Mouse (Mus musculus) liver, embryonic 13.5 days (tissue): ENCODE measurements at regions not wholly inside any gene's neighbourhood (a gene's known extent, or its start where the extent isn't known, plus 50 kb on each side); places are given as distances from the start of the nearest gene placed in this dataset.

ENCODE experiments used
- ATAC-seq: fragments of 200-750 bp; cut with Nextera tagmentation; 2 replicates; pipeline ENCODE4 v1.8.0; 2017; ENCODE audit warnings: low read depth, mild to moderate bottlenecking, moderate number of reproducible peaks, moderate library complexity
- DNase-seq: peaks from one replicate; pipeline ENCODE4 v3.0.0; 2022
- H3K27ac ChIP-seq: fragments of 300-500 bp; sonication (generic); 2 replicates; pipeline ENCODE4 v1.5.1; 2015; ENCODE audit warnings: moderate library complexity, mild to moderate bottlenecking, inconsistent platforms
- H3K27me3 ChIP-seq: fragments of 300-500 bp; sonication (generic); 2 replicates; pipeline ENCODE4 v1.6.1; 2015; ENCODE audit warnings: mild to moderate bottlenecking, inconsistent platforms
- H3K36me3 ChIP-seq: fragments of 300-500 bp; sonication (generic); 2 replicates; pipeline ENCODE4 v1.6.1; 2015; ENCODE audit warnings: mild to moderate bottlenecking, inconsistent platforms
- H3K4me1 ChIP-seq: fragments of 300-500 bp; sonication (generic); replicated peaks from 2 replicates; pipeline ENCODE4 v1.6.1; 2015; ENCODE audit warnings: inconsistent platforms
- H3K4me2 ChIP-seq: fragments of 300-500 bp; sonication (generic); 2 replicates; pipeline ENCODE4 v1.6.1; 2015; ENCODE audit warnings: inconsistent platforms, mild to moderate bottlenecking, moderate library complexity
- H3K4me3 ChIP-seq: fragments of 300-500 bp; sonication (generic); replicated peaks from 2 replicates; pipeline ENCODE4 v1.5.1; 2015; ENCODE audit warnings: mild to moderate bottlenecking, inconsistent platforms
- H3K9ac ChIP-seq: fragments of 300-500 bp; sonication (generic); 2 replicates; pipeline ENCODE4 v1.6.1; 2015; ENCODE audit warnings: mild to moderate bottlenecking, inconsistent platforms
- H3K9me3 ChIP-seq: fragments of 300-500 bp; sonication (generic); replicated peaks from 2 replicates; pipeline ENCODE4 v1.6.1; 2016; ENCODE audit warnings: inconsistent platforms
- WGBS: fragments of 180-500 bp; shearing (Covaris S2); methylation state at CpG from one replicate; pipeline ENCODE4 v1.1.7; 2015; ENCODE audit not compliant: insufficient replicate concordance; 5-methylcytosine and 5-hydroxymethylcytosine counted together

GRCm38 (mm10) chr3:21530862-21531261 lies 545.6 kb upstream of the Tbl1xr1 start:
- Histone ChIP-seq H3K4me2 (no peak overlapping the region), H3K4me1 (no peaks in the 10 kb centered on the region), H3K9ac (no peak overlapping the region), H3K9me3 (no peaks in the 10 kb centered on the region), H3K27ac (no peak overlapping the region), H3K27me3 (no peaks in the 10 kb centered on the region), H3K4me3 (no peak overlapping the region), H3K36me3 (no peaks in the 10 kb centered on the region)
- WGBS, result 19% methylated on average over 5 of the region's 5 CpGs
- no peak for ATAC-seq
- DNase-seq, result no peak

GRCm38 (mm10) chr3:21539138-21539537 lies 537.3 kb upstream of the Tbl1xr1 start:
- no peak overlapping the region for H3K4me3 ChIP-seq
- no peaks in the 10 kb centered on the region for H3K27me3 ChIP-seq
- WGBS, result 62% methylated on average over 2 of the region's 2 CpGs
- DNase-seq, result no peak
- H3K4me1 ChIP-seq, result no peaks in the 10 kb centered on the region
- no peaks in the 10 kb centered on the region for H3K9me3 ChIP-seq
- ATAC-seq, result no peak
- no peaks in the 10 kb centered on the region for H3K36me3 ChIP-seq
- no peak overlapping the region for H3K4me2 ChIP-seq
- H3K9ac ChIP-seq, result no peak overlapping the region
- H3K27ac ChIP-seq, result no peak overlapping the region

- Histone ChIP-seq H3K9me3 (no peaks in the 10 kb centered on the region), H3K36me3 (no peaks in the 10 kb centered on the region), H3K4me1 (no peaks in the 10 kb centered on the region), H3K27me3 (no peaks in the 10 kb centered on the region), H3K27ac (no peak overlapping the region), H3K4me2 (no peak overlapping the region), H3K4me3 (no peak overlapping the region), H3K9ac (no peak overlapping the region)
- WGBS, result 59% methylated on average over 2 of the region's 2 CpGs
- ATAC-seq (no peak), DNase-seq (no peak)
These were observed 532.0 kb upstream of the Tbl1xr1 start for GRCm38 (mm10) chr3:21544456-21544855.

- Histone ChIP-seq H3K9me3 (no peaks in the 10 kb centered on the region), H3K27ac (no peak overlapping the region), H3K9ac (no peak overlapping the region), H3K4me1 (no peaks in the 10 kb centered on the region), H3K4me3 (no peak overlapping the region), H3K36me3 (no peaks in the 10 kb centered on the region), H3K27me3 (no peaks in the 10 kb centered on the region), H3K4me2 (no peak overlapping the region)
- WGBS, result 57% methylated on average over 5 of the region's 5 CpGs
- DNase-seq (no peak), ATAC-seq (no peak)
These were observed 531.1 kb upstream of the Tbl1xr1 start for GRCm38 (mm10) chr3:21545156-21545893.

- Histone ChIP-seq H3K36me3 (no peaks in the 10 kb centered on the region), H3K4me2 (no peak overlapping the region), H3K9me3 (no peaks in the 10 kb centered on the region), H3K27me3 (no peaks in the 10 kb centered on the region), H3K9ac (no peak overlapping the region), H3K27ac (no peak overlapping the region), H3K4me3 (no peak overlapping the region), H3K4me1 (no peaks in the 10 kb centered on the region)
- 54% methylated on average over 2 of the region's 2 CpGs for WGBS
- ATAC-seq, result no peak
- DNase-seq, result no peak
These were observed 530.0 kb upstream of the Tbl1xr1 start for GRCm38 (mm10) chr3:21546411-21546810.

GRCm38 (mm10) chr3:21549671-21550070 lies 526.8 kb upstream of the Tbl1xr1 start:
- DNase-seq (no peak), ATAC-seq (no peak)
- no peaks in the 10 kb centered on the region for H3K27me3 ChIP-seq
- H3K9me3 ChIP-seq, result no peaks in the 10 kb centered on the region
- no peak overlapping the region for H3K4me3 ChIP-seq
- no peak overlapping the region for H3K4me2 ChIP-seq
- H3K4me1 ChIP-seq, result no peaks in the 10 kb centered on the region
- WGBS, result 39% methylated on average over 4 of the region's 4 CpGs
- H3K9ac ChIP-seq, result no peak overlapping the region
- H3K27ac ChIP-seq, result no peak overlapping the region
- no peaks in the 10 kb centered on the region for H3K36me3 ChIP-seq

- DNase-seq, result no peak
- ATAC-seq, result no peak
- WGBS, result 52% methylated on average over 3 of the region's 3 CpGs
- H3K36me3 ChIP-seq, result no peaks in the 10 kb centered on the region
- no peak overlapping the region for H3K4me3 ChIP-seq
- H3K4me2 ChIP-seq, result no peak overlapping the region
- no peaks in the 10 kb centered on the region for H3K9me3 ChIP-seq
- no peak overlapping the region for H3K9ac ChIP-seq
- H3K27me3 ChIP-seq, result no peaks in the 10 kb centered on the region
- no peak overlapping the region for H3K27ac ChIP-seq
- H3K4me1 ChIP-seq, result no peaks in the 10 kb centered on the region
These were observed 523.2 kb upstream of the Tbl1xr1 start for GRCm38 (mm10) chr3:21553159-21553758.

- Histone ChIP-seq H3K4me2 (no peak overlapping the region), H3K4me3 (no peak overlapping the region), H3K4me1 (no peaks in the 10 kb centered on the region), H3K9ac (no peak overlapping the region), H3K36me3 (no peaks in the 10 kb centered on the region), H3K9me3 (no peaks in the 10 kb centered on the region), H3K27me3 (no peaks in the 10 kb centered on the region), H3K27ac (no peak overlapping the region)
- ATAC-seq, result no peak
- WGBS, result 28% methylated on average over 1 of the region's 1 CpGs
- DNase-seq, result no peak
These were observed 522.6 kb upstream of the Tbl1xr1 start for GRCm38 (mm10) chr3:21553859-21554258.

- ATAC-seq, result no peak
- Histone ChIP-seq H3K4me1 (no peaks in the 10 kb centered on the region), H3K36me3 (no peaks in the 10 kb centered on the region), H3K4me3 (no peak overlapping the region), H3K9me3 (no peaks in the 10 kb centered on the region), H3K9ac (no peak overlapping the region), H3K27me3 (no peaks in the 10 kb centered on the region), H3K4me2 (no peak overlapping the region), H3K27ac (no peak overlapping the region)
- no peak for DNase-seq
- 69% methylated on average over 12 of the region's 12 CpGs for WGBS
These were observed 518.5 kb upstream of the Tbl1xr1 start for GRCm38 (mm10) chr3:21557963-21558441.

GRCm38 (mm10) chr3:21562771-21563312 lies 513.6 kb upstream of the Tbl1xr1 start:
- H3K36me3 ChIP-seq, result no peaks in the 10 kb centered on the region
- no peaks in the 10 kb centered on the region for H3K9me3 ChIP-seq
- DNase-seq, result no peak
- no peaks in the 10 kb centered on the region for H3K4me1 ChIP-seq
- H3K27ac ChIP-seq, result no peak overlapping the region
- no peaks in the 10 kb centered on the region for H3K27me3 ChIP-seq
- 66% methylated on average over 2 of the region's 2 CpGs for WGBS
- H3K4me2 ChIP-seq, result no peak overlapping the region
- no peak for ATAC-seq
- H3K4me3 ChIP-seq, result no peak overlapping the region
- H3K9ac ChIP-seq, result no peak overlapping the region

GRCm38 (mm10) chr3:21563454-21563853 lies 513.0 kb upstream of the Tbl1xr1 start:
- no peak for DNase-seq
- Histone ChIP-seq H3K27ac (no peak overlapping the region), H3K9ac (no peak overlapping the region), H3K27me3 (no peaks in the 10 kb centered on the region), H3K4me1 (no peaks in the 10 kb centered on the region), H3K9me3 (no peaks in the 10 kb centered on the region), H3K4me3 (no peak overlapping the region), H3K36me3 (no peaks in the 10 kb centered on the region), H3K4me2 (no peak overlapping the region)
- ATAC-seq, result no peak
- 48% methylated on average over 3 of the region's 3 CpGs for WGBS
